Mouse (Mus musculus) embryonic facial prominence, embryonic 13.5 days (tissue): ENCODE measurements around the gene Rxfp1. TPM values are rescaled to one million over a fixed set of nuclear protein-coding genes. Genes with fewer than 3 reads are reported as not detected.
A peak's percentile ranks its signal among the peaks of the same experiment; 100 is the strongest.

Source experiments
- ATAC-seq: fragments of 200-750 bp; cut with Nextera tagmentation; 2 replicates; pipeline ENCODE4 v1.8.0; 2017; ENCODE audit warnings: low read depth; ENCODE audit not compliant: insufficient number of reproducible peaks, insufficient read depth, low FRiP score, low TSS enrichment
- H3K27ac ChIP-seq: fragments of 300-500 bp; sonication (generic); 2 replicates; pipeline ENCODE4 v1.5.1; 2015; ENCODE audit warnings: moderate library complexity, mild to moderate bottlenecking, inconsistent platforms
- H3K27me3 ChIP-seq: fragments of 300-500 bp; sonication (generic); 2 replicates; pipeline ENCODE4 v1.6.1; 2015; ENCODE audit warnings: mild to moderate bottlenecking, inconsistent platforms
- H3K36me3 ChIP-seq: fragments of 300-500 bp; sonication (generic); 2 replicates; pipeline ENCODE4 v1.6.1; 2015; ENCODE audit warnings: mild to moderate bottlenecking, inconsistent platforms
- H3K4me1 ChIP-seq: fragments of 300-500 bp; sonication (generic); 2 replicates; pipeline ENCODE4 v1.6.1; 2015; ENCODE audit warnings: inconsistent platforms
- H3K4me2 ChIP-seq: fragments of 300-500 bp; sonication (generic); 2 replicates; pipeline ENCODE4 v1.6.1; 2015; ENCODE audit warnings: moderate library complexity, mild to moderate bottlenecking, inconsistent platforms
- H3K4me3 ChIP-seq: fragments of 300-500 bp; sonication (generic); 2 replicates; pipeline ENCODE4 v1.5.1; 2015; ENCODE audit warnings: mild to moderate bottlenecking, inconsistent platforms
- H3K9ac ChIP-seq: fragments of 300-500 bp; sonication (generic); 2 replicates; pipeline ENCODE4 v1.6.1; 2015; ENCODE audit warnings: mild to moderate bottlenecking, inconsistent platforms
- H3K9me3 ChIP-seq: fragments of 300-500 bp; sonication (generic); 2 replicates; pipeline ENCODE4 v1.6.1; 2016; ENCODE audit warnings: inconsistent platforms
- WGBS: fragments of 180-500 bp; shearing (Covaris S2); methylation state at CpG from one replicate; pipeline ENCODE4 v1.1.7; 2015; ENCODE audit warnings: mixed read lengths; 5-methylcytosine and 5-hydroxymethylcytosine counted together
- polyA plus RNA-seq: library from polyadenylated mRNA; unstranded; fragments of >200 nt; fragmentation: Nextera tagmentation; extraction: Ambion mirVana; gene quantifications from 2 replicates; pipeline ENCODE4 v1.2.1, GENCODE M21; 2015

Gene Rxfp1
- 1.9 and 2.6 TPM in 2 replicates for polyA plus RNA-seq

DNA sequence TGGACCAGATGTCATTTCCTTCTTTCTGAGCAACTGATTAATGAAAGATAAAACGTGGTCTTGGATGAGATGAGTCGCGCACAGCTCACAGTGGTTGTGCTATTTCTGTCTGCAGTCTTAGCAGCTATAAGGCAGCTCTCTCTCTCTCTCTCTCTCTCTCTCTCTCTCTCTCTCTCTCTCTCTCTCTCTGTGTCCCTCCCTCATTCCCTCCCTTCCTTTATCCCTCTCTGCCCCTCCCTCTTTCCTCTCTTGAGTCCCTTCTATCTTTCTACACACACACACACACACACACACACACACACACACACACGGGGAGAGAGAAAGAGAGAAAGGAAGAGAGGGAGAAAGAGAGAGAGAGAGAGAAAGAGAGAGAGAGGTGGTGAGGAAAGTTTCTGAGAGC is at the start of gene Rxfp1:
TSS of gene Rxfp1 (minus strand) at position 101 of the 400 bp plus-strand sequence.
- Histone ChIP-seq H3K4me3 (no peak within 1 kb of the TSS), H3K9me3 (no peaks in the 10 kb centered on the region), H3K9ac (no peak within 1 kb of the TSS), H3K27me3 (no peaks in the 10 kb centered on the region), H3K36me3 (no peaks in the 10 kb centered on the region), H3K4me1 (0 out of 2 replicates have a peak, but pooled peaks cover 3% of the 10 kb centered on the region), H3K27ac (no peak within 1 kb of the TSS), H3K4me2 (no peak within 1 kb of the TSS)
- 65% methylated on average over 4 of the region's 4 CpGs for WGBS
- no peak for ATAC-seq

DNA sequence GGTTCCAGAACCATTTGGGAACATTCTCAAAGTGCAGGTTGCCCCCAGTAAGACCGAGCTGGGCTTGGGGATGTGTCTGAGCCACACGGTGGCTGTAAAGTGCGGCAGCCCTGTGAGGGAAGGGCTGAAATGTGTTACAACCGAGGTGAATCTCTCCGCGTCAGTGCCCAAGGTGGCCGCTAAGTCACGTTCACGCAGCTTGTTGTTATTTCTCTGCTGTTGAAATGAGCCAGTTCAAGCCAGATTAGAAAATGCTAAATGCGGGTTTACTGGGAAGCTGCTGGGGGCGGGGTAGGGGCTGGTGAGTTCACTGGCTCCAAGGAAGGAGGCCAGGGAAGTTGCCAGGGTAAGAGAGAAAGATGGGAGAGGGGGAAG is 46.7 kb upstream of the Rxfp1 start:
- H3K4me3 ChIP-seq = no peak overlapping the region

DNA sequence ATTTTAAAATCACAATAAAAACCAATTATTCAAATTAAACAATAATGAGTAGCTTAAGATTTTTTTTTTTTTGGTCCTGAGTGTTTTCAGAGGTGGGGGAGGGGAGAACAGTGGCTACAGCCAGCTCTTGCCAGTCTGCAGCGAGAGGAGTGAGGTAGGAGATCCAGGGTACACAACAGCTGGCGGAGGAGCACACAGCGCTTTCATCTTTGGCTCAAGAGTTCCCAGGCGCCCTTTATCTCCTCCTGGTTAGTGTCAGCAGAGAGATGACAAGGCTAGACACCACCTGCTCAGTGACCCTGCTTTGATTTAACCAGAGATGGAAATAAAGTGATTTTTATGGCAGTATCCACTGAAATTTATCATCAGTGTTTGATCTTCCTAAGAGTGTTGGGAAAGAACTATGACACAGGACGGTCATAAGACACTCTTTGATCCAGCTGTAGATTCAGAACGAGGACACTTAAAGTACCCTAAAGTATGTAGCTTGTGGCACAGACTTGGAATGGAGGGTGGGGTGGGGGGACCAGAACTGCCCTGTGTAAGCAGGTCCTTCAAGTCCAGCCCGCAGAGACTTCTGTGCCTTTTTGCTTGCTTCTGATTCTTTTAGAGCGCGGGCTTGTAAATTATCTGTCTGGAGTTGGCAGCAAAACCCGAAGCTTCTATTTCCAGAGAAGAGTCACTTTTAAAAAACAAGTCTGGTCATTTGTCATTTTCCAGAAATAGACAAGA is 46.1 kb upstream of the Rxfp1 start:
- WGBS = 51% methylated on average over 10 of the region's 10 CpGs
- no peak overlapping the region for H3K4me3 ChIP-seq

More for the DNA sequence above, 46.7 kb upstream of the Rxfp1 start:
- 12% methylated on average over 11 of the region's 11 CpGs for WGBS
- Histone ChIP-seq H3K4me1 (no peaks in the 10 kb centered on the region), H3K27ac (no peak overlapping the region), H3K9me3 (no peaks in the 10 kb centered on the region), H3K4me2 (peak overlapping the region; percentile 41), H3K36me3 (no peaks in the 10 kb centered on the region), H3K27me3 (no peaks in the 10 kb centered on the region), H3K9ac (no peak overlapping the region)
- no peak for ATAC-seq

DNA sequence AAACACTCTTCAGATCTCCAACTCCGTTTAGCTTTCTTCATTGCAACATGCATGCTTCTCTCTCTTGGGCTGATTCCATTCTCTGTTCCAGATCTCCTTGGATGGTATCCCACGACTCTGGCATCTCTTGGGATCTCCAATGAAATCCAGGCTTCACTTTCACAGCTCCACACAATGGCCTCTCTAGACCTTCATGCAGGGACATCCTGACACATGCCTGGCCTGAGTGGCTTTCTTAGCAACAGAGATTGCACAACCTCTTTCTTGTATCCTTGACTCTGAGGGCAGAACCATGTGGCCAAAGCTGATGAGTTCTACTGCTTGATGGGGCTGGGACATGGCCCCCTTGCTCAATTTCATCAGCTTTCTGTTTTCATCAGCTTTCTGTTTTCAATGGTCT is 35.0 kb upstream of the Rxfp1 start:
- ATAC-seq = no peak

More for the DNA sequence above, 46.1 kb upstream of the Rxfp1 start:
- no peaks in the 10 kb centered on the region for H3K27me3 ChIP-seq
- H3K9me3 ChIP-seq = no peaks in the 10 kb centered on the region
- no peaks in the 10 kb centered on the region for H3K4me1 ChIP-seq
- H3K36me3 ChIP-seq = no peaks in the 10 kb centered on the region
- H3K27ac ChIP-seq = no peak overlapping the region
- no peak for ATAC-seq
- peak overlapping the region; percentile 41 for H3K4me2 ChIP-seq
- H3K9ac ChIP-seq = no peak overlapping the region

DNA sequence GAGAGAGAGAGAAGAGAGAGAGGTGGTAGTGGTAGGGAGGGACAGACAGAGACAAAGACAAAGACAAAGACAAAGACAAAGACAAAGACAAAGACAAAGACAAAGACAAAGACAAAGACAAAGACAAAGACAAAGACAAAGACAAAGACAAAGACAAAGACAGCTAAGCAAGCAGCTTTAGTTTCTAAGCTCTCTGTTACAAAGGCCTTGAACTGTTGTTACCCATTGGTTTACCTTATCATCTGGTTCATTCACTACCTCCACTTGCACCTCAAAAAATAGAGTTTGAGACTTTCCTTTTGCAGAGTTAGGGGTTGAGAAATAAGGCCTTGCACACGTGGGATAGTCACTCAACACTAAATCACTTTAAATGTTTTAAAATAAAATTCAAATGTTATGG is 16.1 kb upstream of the Rxfp1 start:
- ATAC-seq = no peak
- WGBS = 63% methylated on average over 1 of the region's 1 CpGs
- no peaks in the 10 kb centered on the region for H3K36me3 ChIP-seq
- H3K4me3 ChIP-seq = no peak overlapping the region
- no peaks in the 10 kb centered on the region for H3K27me3 ChIP-seq
- H3K4me2 ChIP-seq = no peak overlapping the region
- no peak overlapping the region for H3K9ac ChIP-seq
- H3K4me1 ChIP-seq = no peaks in the 10 kb centered on the region; the same call in 1 of the 2 replicates
- no peaks in the 10 kb centered on the region; the same call in 1 of the 2 replicates for H3K9me3 ChIP-seq
- no peak overlapping the region for H3K27ac ChIP-seq

More for the DNA sequence above, 35.0 kb upstream of the Rxfp1 start:
- Histone ChIP-seq H3K9me3 (no peaks in the 10 kb centered on the region), H3K4me3 (no peak overlapping the region), H3K9ac (no peak overlapping the region), H3K36me3 (no peaks in the 10 kb centered on the region), H3K27me3 (no peaks in the 10 kb centered on the region), H3K4me1 (no peaks in the 10 kb centered on the region), H3K27ac (no peak overlapping the region), H3K4me2 (no peak overlapping the region)
- 78% methylated on average over 2 of the region's 2 CpGs for WGBS

DNA sequence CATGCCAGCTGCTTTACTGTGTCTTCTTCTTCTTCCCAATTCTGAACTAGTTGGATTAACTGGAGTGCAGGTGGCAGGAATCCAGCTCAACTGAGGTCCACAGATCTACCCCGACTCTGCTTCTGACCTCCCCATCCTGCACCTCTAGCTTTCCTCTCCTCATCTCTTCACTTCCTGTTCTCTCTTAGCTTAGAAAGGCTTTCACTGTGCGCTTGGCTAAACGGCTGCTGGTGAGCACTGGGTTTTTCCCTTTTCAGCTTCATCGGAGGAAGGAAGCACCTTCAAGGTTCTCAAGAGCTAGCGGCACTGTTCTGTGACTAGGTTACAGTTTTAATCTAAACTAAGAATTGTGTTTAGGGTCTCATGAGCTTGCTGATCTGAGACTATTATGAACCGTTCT is 8.9 kb upstream of the Rxfp1 start:
- Histone ChIP-seq H3K27ac (no peak overlapping the region), H3K9me3 (no peaks in the 10 kb centered on the region), H3K4me1 (0 out of 2 replicates have a peak, but pooled peaks cover 3% of the 10 kb centered on the region), H3K36me3 (no peaks in the 10 kb centered on the region), H3K4me3 (no peak overlapping the region), H3K9ac (no peak overlapping the region), H3K27me3 (no peaks in the 10 kb centered on the region), H3K4me2 (no peak overlapping the region)
- WGBS = 88% methylated on average over 6 of the region's 6 CpGs
- no peak for ATAC-seq

DNA sequence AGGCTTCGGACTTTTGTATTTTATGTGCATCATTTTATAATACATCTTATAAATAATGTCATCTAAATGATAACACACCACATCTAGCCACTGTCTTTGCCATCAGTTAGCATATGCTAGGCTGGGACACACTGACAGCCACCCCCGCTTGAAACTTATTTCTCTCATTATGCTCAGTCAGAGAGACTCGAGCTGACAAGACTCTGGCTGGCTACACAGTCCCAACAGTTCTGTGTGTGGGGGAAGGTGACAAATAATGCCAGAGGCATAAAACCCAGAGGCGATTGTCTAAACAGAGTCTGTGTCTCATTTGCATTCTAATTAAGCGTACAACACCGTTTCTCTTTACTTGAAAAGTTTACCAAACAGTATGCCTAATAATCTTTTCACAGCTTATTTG is 7.4 kb upstream of the Rxfp1 start:
- Histone ChIP-seq H3K9me3 (no peaks in the 10 kb centered on the region), H3K27me3 (no peaks in the 10 kb centered on the region), H3K4me3 (no peak overlapping the region), H3K4me2 (no peak overlapping the region), H3K9ac (no peak overlapping the region), H3K4me1 (0 out of 2 replicates have a peak, but pooled peaks cover 3% of the 10 kb centered on the region), H3K27ac (no peak overlapping the region), H3K36me3 (no peaks in the 10 kb centered on the region)
- 67% methylated on average over 6 of the region's 6 CpGs for WGBS
- no peak for ATAC-seq

DNA sequence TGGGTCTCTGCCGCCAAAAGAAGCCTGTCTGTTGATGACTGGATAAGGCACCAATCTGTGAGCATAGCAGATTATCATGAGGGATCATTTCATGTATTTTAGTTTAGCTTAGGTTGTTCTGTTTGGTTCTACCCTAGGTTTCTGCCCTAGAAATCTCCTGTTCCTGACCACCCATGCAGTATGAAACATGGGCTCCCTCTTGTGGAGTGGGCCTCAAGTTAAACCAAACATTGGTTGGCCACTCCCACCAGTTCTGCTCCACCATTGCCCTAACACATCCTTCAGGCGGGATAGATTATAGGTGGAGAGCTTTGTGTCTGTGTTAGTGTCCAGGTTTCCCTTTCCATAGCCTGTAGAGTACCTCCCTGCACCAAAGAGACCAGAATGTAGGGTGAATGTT is 6.7 kb upstream of the Rxfp1 start:
- Histone ChIP-seq H3K4me3 (no peak overlapping the region), H3K9me3 (no peaks in the 10 kb centered on the region), H3K27me3 (no peaks in the 10 kb centered on the region), H3K4me1 (0 out of 2 replicates have a peak, but pooled peaks cover 3% of the 10 kb centered on the region), H3K9ac (no peak overlapping the region), H3K4me2 (no peak overlapping the region), H3K27ac (no peak overlapping the region), H3K36me3 (no peaks in the 10 kb centered on the region)
- no peak for ATAC-seq
- 93% methylated on average over 2 of the region's 2 CpGs for WGBS

DNA sequence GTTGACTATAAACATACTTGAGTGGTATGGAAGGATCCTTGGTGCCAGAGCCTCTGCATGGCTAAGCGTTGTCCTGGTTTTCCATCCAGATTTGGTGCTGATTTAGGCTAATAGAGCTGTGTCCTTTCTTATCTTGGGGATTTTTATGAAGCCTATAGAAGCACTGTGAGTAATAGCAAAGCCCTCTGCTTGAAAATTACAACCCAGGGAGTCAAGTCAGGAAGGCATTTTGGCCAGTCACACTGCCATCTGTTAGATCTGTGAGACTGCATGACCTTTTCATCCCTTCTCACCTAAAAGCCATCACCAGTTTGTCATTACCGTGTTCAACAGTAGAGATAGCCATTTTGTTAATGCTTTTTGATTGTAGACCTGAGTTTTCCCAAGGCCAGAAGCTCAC is 2.7 kb upstream of the Rxfp1 start:
- no peak overlapping the region for H3K4me2 ChIP-seq
- ATAC-seq = no peak
- H3K27ac ChIP-seq = no peak overlapping the region
- no peaks in the 10 kb centered on the region for H3K36me3 ChIP-seq
- H3K4me3 ChIP-seq = no peak overlapping the region
- H3K9me3 ChIP-seq = no peaks in the 10 kb centered on the region
- no peak overlapping the region for H3K9ac ChIP-seq
- 75% methylated on average over 2 of the region's 2 CpGs for WGBS
- H3K4me1 ChIP-seq = 0 out of 2 replicates have a peak, but pooled peaks cover 3% of the 10 kb centered on the region
- no peaks in the 10 kb centered on the region for H3K27me3 ChIP-seq

DNA sequence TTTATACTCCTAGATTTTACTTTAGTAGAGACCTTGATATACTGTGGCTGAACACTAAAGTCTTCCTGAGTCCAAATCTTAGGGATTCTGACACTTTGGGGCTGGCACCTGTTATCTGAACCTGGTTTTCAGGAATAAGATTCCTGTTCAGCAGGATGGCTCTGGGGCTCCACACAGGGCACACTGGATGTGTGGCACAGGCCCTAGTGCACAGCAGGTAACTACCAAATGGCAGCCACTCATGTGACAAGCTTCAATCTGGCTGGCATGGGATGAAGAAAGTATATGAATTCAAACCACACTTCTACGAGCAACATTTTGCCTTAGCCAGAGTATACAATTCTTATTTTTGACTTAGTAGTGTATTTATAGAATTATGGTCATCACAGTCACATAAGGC is 771 bp upstream of the Rxfp1 start:
- Histone ChIP-seq H3K9me3 (no peaks in the 10 kb centered on the region), H3K36me3 (no peaks in the 10 kb centered on the region), H3K27ac (no peak overlapping the region), H3K4me1 (0 out of 2 replicates have a peak, but pooled peaks cover 3% of the 10 kb centered on the region), H3K9ac (no peak overlapping the region), H3K4me2 (no peak overlapping the region), H3K4me3 (no peak overlapping the region), H3K27me3 (no peaks in the 10 kb centered on the region)
- no peak for ATAC-seq
- WGBS = 80% methylated on average over 1 of the region's 1 CpGs

DNA sequence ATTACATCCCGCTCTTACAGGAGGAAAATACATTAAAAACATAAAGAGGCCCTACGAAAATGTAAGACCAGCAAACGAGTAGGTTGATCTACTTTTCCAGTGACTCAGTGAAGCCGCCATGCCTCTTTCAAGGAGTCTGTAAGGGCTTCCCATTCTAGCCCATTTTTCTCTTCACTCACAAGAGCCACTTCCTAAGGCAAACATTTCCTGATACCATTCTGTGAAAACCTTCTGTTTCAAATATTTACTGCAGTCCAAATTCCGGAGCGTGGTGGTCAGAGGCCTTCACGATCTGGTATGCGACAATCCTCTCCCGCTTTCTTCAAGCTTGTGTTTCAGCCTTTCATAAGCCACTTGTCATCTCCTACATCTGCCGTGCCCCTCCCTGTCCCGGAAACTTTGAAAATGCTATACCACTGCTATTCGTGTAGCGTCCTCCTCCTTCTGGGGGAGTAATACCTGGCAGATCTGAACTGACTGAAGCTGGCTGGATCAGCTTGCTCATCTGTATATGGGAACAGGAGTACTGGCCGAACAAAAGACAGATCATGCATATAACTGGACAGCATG is 11.1 kb downstream of the Rxfp1 start:
- Histone ChIP-seq H3K9ac (no peak overlapping the region), H3K4me2 (no peak overlapping the region), H3K9me3 (no peaks in the 10 kb centered on the region), H3K36me3 (no peaks in the 10 kb centered on the region), H3K27me3 (no peaks in the 10 kb centered on the region), H3K4me3 (no peak overlapping the region), H3K4me1 (no peaks in the 10 kb centered on the region), H3K27ac (no peak overlapping the region)
- WGBS = 73% methylated on average over 14 of the region's 14 CpGs
- no peak for ATAC-seq
